Mouse (Mus musculus) thymus, adult 2 months (tissue): ENCODE results near the gene Cyp4v3.

Source experiments
- CTCF ChIP-seq: fragments of 200-500 bp; IDR thresholded peaks from 2 replicates; pipeline ENCODE4 v1.5.1; 2012; ENCODE audit warnings: mild to moderate bottlenecking, control low read depth, low read length, moderate library complexity, borderline replicate concordance; ENCODE audit not compliant: control insufficient read depth, poor library complexity, insufficient read depth; ENCODE audit errors: extremely low read depth
- POLR2A ChIP-seq: fragments of 200-500 bp; IDR thresholded peaks from 2 replicates; pipeline ENCODE4 v1.6.1; 2012; ENCODE audit warnings: mild to moderate bottlenecking, low read length, control low read depth, moderate library complexity; ENCODE audit not compliant: control insufficient read depth, poor library complexity, insufficient read depth; ENCODE audit errors: extremely low read depth

GRCm38 (mm10) chr8:45320930-45321329 is 12.1 kb downstream of the Cyp4v3 start:
- TF ChIP-seq POLR2A = no peak
- no peak for TF ChIP-seq CTCF
